Mouse (Mus musculus): ENCODE results near the gene Itga5.

DNA sequence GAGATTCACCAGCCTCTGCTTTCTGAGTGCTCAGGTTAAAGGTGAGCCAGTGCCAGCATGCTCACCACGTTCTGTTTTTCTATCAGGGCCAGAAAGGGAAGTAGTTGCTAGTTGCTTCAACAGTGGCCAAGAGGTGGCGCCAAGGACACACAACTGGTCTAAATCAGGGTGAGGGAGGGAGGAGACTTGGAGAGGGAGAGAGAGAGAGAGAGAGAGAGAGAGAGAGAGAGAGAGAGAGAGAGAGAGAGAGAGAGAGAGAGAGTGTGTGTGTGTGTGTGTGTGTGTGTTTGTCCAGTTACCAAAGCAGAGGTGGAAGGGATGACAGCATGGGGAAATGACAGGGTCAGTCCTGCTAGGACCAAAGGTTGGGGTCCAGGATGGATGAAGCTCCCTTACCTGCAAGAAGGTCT, 19.3 kb downstream of the Itga5 start:
- TF ChIP-seq POLR2A (IDR thresholded peaks at IDR 0.05; ENCODE audit: extremely low read depth, insufficient read depth, low read length) (no peak), CTCF (IDR thresholded peaks at IDR 0.05; ENCODE audit: low read depth, low read length) (peak; percentile 67; the same call in 1 of the 2 replicates)
